Mouse (Mus musculus): ENCODE data around the gene Cd40lg.

Cd40lg gene

DNA sequence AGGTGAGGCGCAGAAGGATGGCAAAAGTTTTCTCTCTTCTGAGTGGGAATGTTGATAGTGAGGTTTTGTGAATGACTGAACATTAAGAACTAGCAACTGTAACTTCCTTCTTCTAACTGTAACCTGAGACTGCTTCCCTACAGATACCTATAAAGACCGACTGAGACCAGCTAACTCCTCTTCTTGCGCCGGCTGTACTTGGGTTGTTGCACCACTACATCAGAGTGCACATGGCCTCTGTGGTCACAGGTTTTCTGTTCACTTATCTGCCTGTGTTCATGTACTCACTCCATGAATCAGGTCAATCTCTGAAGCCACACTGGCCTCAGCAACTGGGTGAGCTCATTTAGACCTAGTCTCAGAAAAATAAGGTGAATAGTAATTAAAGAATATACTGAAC is 51.6 kb downstream of the Cd40lg start:
- DNase-seq (ENCODE audit: low spot score) = no peak
